Mouse (Mus musculus) CH12.LX (cell line): ENCODE results near the gene Mxra7. TPM values are rescaled to one million over a fixed set of nuclear protein-coding genes. Genes with fewer than 3 reads are reported as not detected.

Source experiments
- DNase-seq: peaks from one replicate; pipeline ENCODE4 v3.0.0-alpha.2; 2013; ENCODE audit errors: extremely low read depth
- H3K27ac ChIP-seq: 2 replicates; pipeline ENCODE4 v1.5.1; 2012; ENCODE audit warnings: low read depth, mild to moderate bottlenecking, control low read depth, moderate library complexity; ENCODE audit not compliant: insufficient read depth
- H3K27me3 ChIP-seq: replicated peaks from 2 replicates; pipeline ENCODE3; 2012; ENCODE audit warnings: inconsistent platforms
- H3K36me3 ChIP-seq, 2 experiments: replicated peaks in 1 of 2; 2 replicates each; pipeline versions ENCODE3 to v1.6.1; 2012; ENCODE audit warnings: inconsistent platforms in 1 of 2, low read length in 1 of 2, mild to moderate bottlenecking in 1 of 2, mixed read lengths in 1 of 2, moderate library complexity in 1 of 2; ENCODE audit not compliant: control insufficient read depth in 1 of 2, insufficient read depth in 1 of 2
- H3K4me1 ChIP-seq, 2 experiments: 2 replicates each; pipeline ENCODE4 v1.6.1; 2012; ENCODE audit warnings: inconsistent platforms in 1 of 2, moderate library complexity in 1 of 2; ENCODE audit not compliant: insufficient read depth in 2 of 2, control insufficient read depth in 1 of 2
- H3K4me2 ChIP-seq: 2 replicates; pipeline ENCODE4 v1.6.1; 2012; ENCODE audit warnings: low read depth, mild to moderate bottlenecking, control low read depth; ENCODE audit not compliant: poor library complexity, insufficient read depth, severe bottlenecking
- H3K4me3 ChIP-seq, 3 experiments: fragments of 150-350 bp in 1 of 3; sonication (generic) in 1 of 3; replicated peaks in 1 of 3; 2 replicates each; pipeline versions ENCODE3 to v1.5.1; 2011 to 2012; ENCODE audit warnings: low read depth in 2 of 3, low read length in 2 of 3, mild to moderate bottlenecking in 2 of 3, moderate library complexity in 2 of 3, control low read depth in 1 of 3, improper control_type of control experiment in 1 of 3, inconsistent platforms in 1 of 3, mixed read lengths in 1 of 3; ENCODE audit not compliant: poor library complexity in 1 of 3
- H3K79me2 ChIP-seq: replicated peaks from 2 replicates; pipeline ENCODE4 v1.6.1; 2012; ENCODE audit warnings: mild to moderate bottlenecking, moderate library complexity; ENCODE audit not compliant: control insufficient read depth, poor library complexity, insufficient read depth, severe bottlenecking; ENCODE audit errors: extremely low read depth
- H3K9ac ChIP-seq: 2 replicates; pipeline ENCODE4 v1.6.1; 2012; ENCODE audit warnings: low read depth, mild to moderate bottlenecking, control low read depth, moderate library complexity; ENCODE audit not compliant: insufficient read depth
- H3K9me3 ChIP-seq: replicated peaks from 2 replicates; pipeline ENCODE3; 2012; ENCODE audit warnings: low read length, inconsistent platforms, mixed read lengths
- BHLHE40 ChIP-seq: IDR thresholded peaks from 2 replicates; pipeline ENCODE4 v1.6.1; 2011; ENCODE audit warnings: mild to moderate bottlenecking, low read depth, low read length, improper control_type of control experiment
- CHD2 ChIP-seq: IDR thresholded peaks from 2 replicates; pipeline ENCODE4 v1.6.1; 2011; ENCODE audit warnings: low read length, improper control_type of control experiment
- EP300 ChIP-seq: IDR thresholded peaks from 2 replicates; pipeline ENCODE4 v1.6.1; 2011; ENCODE audit warnings: low read length, improper control_type of control experiment
- ETS1 ChIP-seq: conservative IDR thresholded peaks from 2 replicates; pipeline ENCODE4 v1.6.1; 2012; ENCODE audit warnings: low read depth, mild to moderate bottlenecking, inconsistent platforms, low read length, improper control_type of control experiment, moderate library complexity
- HCFC1 ChIP-seq: IDR thresholded peaks from 2 replicates; pipeline ENCODE4 v1.6.1; 2012; ENCODE audit warnings: low read depth, mild to moderate bottlenecking, inconsistent platforms, low read length, improper control_type of control experiment
- IRF4 ChIP-seq: IDR thresholded peaks from 2 replicates; pipeline ENCODE4 v1.6.1; 2014; ENCODE audit warnings: low read depth, mild to moderate bottlenecking, inconsistent platforms, low read length, improper control_type of control experiment
- JUN ChIP-seq: IDR thresholded peaks from 2 replicates; pipeline ENCODE4 v1.6.1; 2011; ENCODE audit warnings: low read depth, mild to moderate bottlenecking, low read length, improper control_type of control experiment, moderate library complexity; ENCODE audit not compliant: insufficient read depth
- JUND ChIP-seq: conservative IDR thresholded peaks from 2 replicates; pipeline ENCODE4 v1.6.1; 2011; ENCODE audit warnings: low read depth, low read length, improper control_type of control experiment
- MAZ ChIP-seq: IDR thresholded peaks from 2 replicates; pipeline ENCODE4 v1.6.1; 2012; ENCODE audit warnings: low read depth, mild to moderate bottlenecking, inconsistent platforms, low read length, improper control_type of control experiment, moderate library complexity
- MEF2A ChIP-seq: IDR thresholded peaks from 2 replicates; pipeline ENCODE4 v1.6.1; 2014; ENCODE audit warnings: low read depth, mild to moderate bottlenecking, inconsistent platforms, low read length, improper control_type of control experiment, borderline replicate concordance
- MYC ChIP-seq: IDR thresholded peaks from 2 replicates; pipeline ENCODE4 v1.6.1; 2011; ENCODE audit warnings: low read depth, mild to moderate bottlenecking, improper control_type of control experiment, low read length
- NELFE ChIP-seq: IDR thresholded peaks from 2 replicates; pipeline ENCODE4 v1.6.1; 2011; ENCODE audit warnings: low read depth, low read length, improper control_type of control experiment
- NRF1 ChIP-seq: IDR thresholded peaks from 2 replicates; pipeline ENCODE4 v1.6.1; 2014; ENCODE audit warnings: low read depth, mild to moderate bottlenecking, inconsistent platforms, low read length, improper control_type of control experiment, moderate library complexity
- PAX5 ChIP-seq: IDR thresholded peaks from 2 replicates; pipeline ENCODE4 v1.6.1; 2012; ENCODE audit warnings: low read length, inconsistent platforms, mixed read lengths
- POLR2A ChIP-seq: IDR thresholded peaks from 2 replicates; pipeline ENCODE4 v1.6.1; 2011; ENCODE audit warnings: low read depth, mild to moderate bottlenecking, improper control_type of control experiment, low read length
- RAD21 ChIP-seq: IDR thresholded peaks from 2 replicates; pipeline ENCODE4 v1.6.1; 2011; ENCODE audit warnings: low read depth, mild to moderate bottlenecking, low read length, improper control_type of control experiment, moderate library complexity
- RCOR1 ChIP-seq: conservative IDR thresholded peaks from 2 replicates; pipeline ENCODE4 v1.6.1; 2012; ENCODE audit warnings: low read depth, mild to moderate bottlenecking, inconsistent platforms, low read length, improper control_type of control experiment
- SIN3A ChIP-seq: IDR thresholded peaks from 2 replicates; pipeline ENCODE4 v1.6.1; 2012; ENCODE audit warnings: low read length, improper control_type of control experiment, inconsistent platforms
- SMC3 ChIP-seq: IDR thresholded peaks from 2 replicates; pipeline ENCODE4 v1.6.1; 2011; ENCODE audit warnings: low read depth, low read length, improper control_type of control experiment
- TBP ChIP-seq: conservative IDR thresholded peaks from 2 replicates; pipeline ENCODE4 v1.6.1; 2011; ENCODE audit warnings: low read depth, low read length, improper control_type of control experiment
- TCF12 ChIP-seq: IDR thresholded peaks from 2 replicates; pipeline ENCODE4 v1.6.1; 2014; ENCODE audit warnings: low read depth, mild to moderate bottlenecking, inconsistent platforms, low read length, improper control_type of control experiment
- UBTF ChIP-seq: IDR thresholded peaks from 2 replicates; pipeline ENCODE4 v1.6.1; 2012; ENCODE audit warnings: low read depth, mild to moderate bottlenecking, inconsistent platforms, low read length, improper control_type of control experiment, moderate library complexity
- ZC3H11A ChIP-seq: IDR thresholded peaks from 2 replicates; pipeline ENCODE4 v1.6.1; 2012; ENCODE audit warnings: low read depth, mild to moderate bottlenecking, inconsistent platforms, low read length, improper control_type of control experiment
- dilution Hi-C: fragments of 300-500 bp; cut with MboI; formaldehyde crosslinking; loops from 2 replicates; pipeline ENCODE4 v1.14.3; 2020; ENCODE audit warnings: low sequenced_read_pairs; ENCODE audit not compliant: extremely low pct_unique_long_range_greater_than_20kb, extremely low pct_ligation_motif_present
- in situ Hi-C: fragments of 300-500 bp; cut with MboI; formaldehyde crosslinking; loops from 3 replicates; pipeline ENCODE4 v1.14.3; 2019; ENCODE audit warnings: low sequenced_read_pairs, low pct_ligation_motif_present, low pct_unique_long_range_greater_than_20kb, mixed read lengths
- polyA plus RNA-seq: library from polyadenylated mRNA; unstranded; fragments of >175 nt; gene quantifications from 2 replicates; pipeline ENCODE4 v1.2.1, GENCODE M21; 2012; ENCODE audit warnings: low read depth; ENCODE audit not compliant: insufficient read length
- total RNA-seq, 2 experiments: library from RNA; depleted of rRNA; stranded (reverse); fragments of 300-350 nt in 1 of 2; fragments of >200 nt in 1 of 2; gene quantifications; 2 replicates each; pipeline ENCODE4 v1.2.3; 2012 to 2014

Mxra7 gene
- total and polyA plus RNA-seq, 3 experiments, result not detected

DNA sequence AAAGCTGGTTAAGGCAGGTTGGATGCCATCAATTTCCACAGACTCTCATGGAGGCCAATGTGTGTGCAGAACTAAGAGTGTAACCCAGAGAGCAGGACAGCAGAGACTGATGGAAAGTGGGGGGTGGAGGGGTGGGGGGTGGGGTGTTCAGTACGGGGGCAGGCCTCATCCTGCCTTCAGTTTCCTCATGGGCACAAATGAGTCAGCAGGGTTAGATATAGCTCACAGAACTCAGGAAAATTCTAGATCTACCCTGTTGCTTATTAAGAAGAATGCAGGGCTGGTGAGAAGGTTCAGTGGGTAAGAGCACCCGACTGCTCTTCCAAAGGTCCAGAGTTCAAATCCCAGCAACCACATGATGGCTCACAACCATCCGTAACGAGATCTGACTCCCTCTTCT is 41.8 kb upstream of the Mxra7 start:
- H3K27ac ChIP-seq, result no peak overlapping the region; the same call in 1 of the 2 replicates
- H3K36me3 ChIP-seq, result peaks cover 47 to 64% of the 10 kb centered on the region in 2 experiments
- no peaks in the 10 kb centered on the region for H3K27me3 ChIP-seq
- dilution Hi-C loops (no loop called here), in situ Hi-C loops (no loop called here)
- no peaks in the 10 kb centered on the region for H3K9me3 ChIP-seq
- H3K79me2 ChIP-seq, result no peaks in the 10 kb centered on the region
- H3K4me1 ChIP-seq, result peaks cover 16 to 66% of the 10 kb centered on the region in 2 experiments
- H3K9ac ChIP-seq, result no peak overlapping the region
- H3K4me2 ChIP-seq, result no peak overlapping the region
- DNase-seq, result peak; percentile 50
- no peak overlapping the region for H3K4me3 ChIP-seq
- TF ChIP-seq BHLHE40 (peak; percentile 25; the same call in 1 of the 2 replicates), MEF2A (peak; percentile 79), EP300 (peak; percentile 43), ETS1 (no peak; the same call in 1 of the 2 replicates), JUN (peak; percentile 57), JUND (0 out of 2 replicates have a peak, but pooled peaks have one; percentile 38), SIN3A (no peak), SMC3 (no peak), TBP (no peak), CHD2 (peak; percentile 53; the same call in 1 of the 2 replicates), TCF12 (0 out of 2 replicates have a peak, but pooled peaks have one; percentile 29), MYC (no peak), IRF4 (peak; percentile 50; the same call in 1 of the 2 replicates), MAZ (0 out of 2 replicates have a peak, but pooled peaks have one; percentile 32)

DNA sequence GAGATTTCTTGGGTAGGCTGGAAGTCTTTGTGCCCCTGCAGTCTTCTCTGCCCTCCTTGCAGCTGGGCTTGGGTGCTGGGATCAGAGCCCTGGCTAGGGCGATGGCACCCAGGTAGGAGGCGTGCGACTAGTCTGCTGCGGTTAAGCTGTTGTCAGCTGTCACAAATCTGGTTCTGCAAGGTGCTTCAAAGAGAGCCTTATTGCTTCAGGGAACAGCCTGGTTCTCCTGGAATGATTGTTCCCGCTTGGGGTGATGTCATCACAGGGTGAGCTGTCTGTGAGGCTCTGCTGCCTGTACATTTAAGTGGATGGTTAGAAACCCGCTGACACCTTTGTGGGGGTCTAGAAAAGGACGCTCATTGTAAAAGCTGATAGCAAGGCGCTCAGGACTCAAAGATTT is 41.4 kb upstream of the Mxra7 start:
- H3K9ac ChIP-seq, result no peak overlapping the region
- no peak for DNase-seq
- no peaks in the 10 kb centered on the region for H3K79me2 ChIP-seq
- no peaks in the 10 kb centered on the region for H3K27me3 ChIP-seq
- peak overlapping the region; percentile 7; the same call in 1 of the 2 replicates for H3K27ac ChIP-seq
- in situ Hi-C loops (no loop called here), dilution Hi-C loops (no loop called here)
- TF ChIP-seq NELFE (no peak), BHLHE40 (no peak), ZC3H11A (no peak), PAX5 (no peak), TCF12 (no peak), UBTF (no peak), HCFC1 (no peak), SMC3 (no peak), NRF1 (no peak), POLR2A (no peak), RAD21 (no peak), IRF4 (no peak), EP300 (no peak), ETS1 (no peak), RCOR1 (no peak), JUN (no peak)
- H3K4me2 ChIP-seq, result no peak overlapping the region
- H3K4me1 ChIP-seq, result peaks cover 16 to 70% of the 10 kb centered on the region in 2 experiments
- no peak overlapping the region for H3K4me3 ChIP-seq
- H3K36me3 ChIP-seq, result peaks cover 46 to 64% of the 10 kb centered on the region in 2 experiments
- no peaks in the 10 kb centered on the region for H3K9me3 ChIP-seq
